Mouse (Mus musculus) kidney, adult 11 months (tissue): ENCODE measurements around the gene Mmp24.

Source experiments
- DNase-seq: peaks from one replicate; pipeline ENCODE4 v3.0.0; 2022

Mmp24 gene

DNA sequence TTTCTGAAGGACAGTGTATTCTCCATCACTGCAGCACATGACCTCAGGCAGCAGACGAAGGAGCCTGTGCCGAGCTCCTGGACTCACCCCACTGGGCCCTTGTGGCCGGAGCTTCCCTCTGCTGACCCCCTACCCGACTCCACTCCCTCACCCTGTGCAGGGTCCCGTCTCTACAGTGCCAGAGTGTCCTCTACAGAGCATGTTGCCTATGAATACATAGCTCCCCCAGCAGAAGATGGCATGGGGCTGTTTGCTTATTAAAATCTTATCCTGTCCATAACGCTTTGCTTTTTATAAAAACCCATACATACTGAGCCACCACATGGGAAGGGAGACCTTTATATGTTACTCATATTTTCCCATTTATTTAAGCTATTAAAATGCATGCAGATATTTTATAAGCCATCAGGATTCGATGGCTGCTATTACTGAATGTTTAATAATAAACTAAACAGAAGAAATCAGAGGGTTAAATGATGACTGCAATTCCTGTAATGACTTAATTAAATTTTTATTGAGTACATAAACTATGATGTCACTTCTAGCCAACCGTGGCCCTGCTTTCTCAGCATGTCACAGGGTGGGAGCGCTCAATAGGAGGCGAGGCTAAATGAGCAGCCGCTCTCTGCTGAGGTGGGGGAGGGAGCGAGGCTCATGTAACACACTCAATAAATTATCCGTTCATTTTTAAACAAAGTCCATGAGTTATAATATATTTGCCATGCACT, 87.6 kb downstream of the Mmp24 start:
- DNase-seq = no peak

DNA sequence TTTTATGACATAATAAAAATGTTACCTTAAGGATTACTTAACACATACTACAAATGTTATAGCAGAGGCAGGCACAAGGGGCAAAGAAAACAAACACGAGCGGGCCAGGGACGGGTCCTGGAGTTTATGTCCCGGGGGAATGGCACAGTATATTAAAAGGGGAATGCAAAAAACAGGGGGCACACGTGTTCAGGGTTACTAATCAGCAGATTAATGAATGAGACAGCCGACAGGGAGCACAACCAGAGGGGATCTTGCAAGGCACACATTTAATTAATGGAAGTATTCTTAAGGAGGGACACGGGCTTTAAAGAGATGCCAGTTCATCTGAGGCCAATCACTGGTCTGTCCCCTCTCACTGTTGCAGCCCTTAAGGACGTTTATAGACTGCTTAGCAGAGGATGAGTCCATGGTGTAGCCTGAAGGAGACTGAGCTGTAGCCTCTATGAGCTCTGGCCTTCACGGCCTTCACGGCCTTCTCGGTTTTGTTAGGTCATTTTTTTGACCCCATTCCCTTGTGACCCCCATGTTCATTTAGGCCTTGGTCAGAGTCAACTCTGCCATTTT, 88.2 kb downstream of the Mmp24 start:
- no peak for DNase-seq
